Mouse (Mus musculus) limb, embryonic 12.5 days (tissue): ENCODE results near the gene Epx. TPM values are rescaled to one million over a fixed set of nuclear protein-coding genes. Genes with fewer than 3 reads are reported as not detected.
A peak's percentile ranks its signal among the peaks of the same experiment; 100 is the strongest.
"Not testable (repeated sequence)": the region's sequence is repeated elsewhere in the genome, so short reads cannot be mapped to it uniquely, and the experiment has no call there.

Experiments
- ATAC-seq: fragments of 200-750 bp; cut with Nextera tagmentation; 2 replicates; pipeline ENCODE4 v1.8.0; 2017; ENCODE audit warnings: low read depth, moderate TSS enrichment; ENCODE audit not compliant: insufficient number of reproducible peaks, insufficient read depth, low FRiP score, low TSS enrichment
- H3K27ac ChIP-seq: fragments of 300-500 bp; sonication (generic); 2 replicates; pipeline ENCODE4 v1.5.1; 2016; ENCODE audit warnings: mild to moderate bottlenecking, moderate library complexity
- H3K27me3 ChIP-seq: fragments of 300-500 bp; sonication (generic); 2 replicates; pipeline ENCODE4 v1.6.1; 2016; ENCODE audit warnings: mild to moderate bottlenecking, moderate library complexity
- H3K36me3 ChIP-seq: fragments of 300-500 bp; sonication (generic); 2 replicates; pipeline ENCODE4 v1.6.1; 2016; ENCODE audit warnings: mild to moderate bottlenecking, moderate library complexity
- H3K4me1 ChIP-seq: fragments of 300-500 bp; sonication (generic); replicated peaks from 2 replicates; pipeline ENCODE4 v1.6.1; 2016
- H3K4me2 ChIP-seq: fragments of 300-500 bp; sonication (generic); 2 replicates; pipeline ENCODE4 v1.6.1; 2016; ENCODE audit warnings: mild to moderate bottlenecking, moderate library complexity
- H3K4me3 ChIP-seq: fragments of 300-500 bp; sonication (generic); replicated peaks from 2 replicates; pipeline ENCODE4 v1.5.1; 2016; ENCODE audit warnings: mild to moderate bottlenecking
- H3K9ac ChIP-seq: fragments of 300-500 bp; sonication (generic); replicated peaks from 2 replicates; pipeline ENCODE4 v1.6.1; 2016; ENCODE audit warnings: mild to moderate bottlenecking, moderate library complexity
- H3K9me3 ChIP-seq: fragments of 300-500 bp; sonication (generic); 2 replicates; pipeline ENCODE4 v1.6.1; 2016; ENCODE audit warnings: mild to moderate bottlenecking, moderate library complexity
- WGBS: fragments of 180-500 bp; shearing (Covaris S2); methylation state at CpG from one replicate; pipeline ENCODE4 v1.1.7; 2016; 5-methylcytosine and 5-hydroxymethylcytosine counted together
- polyA plus RNA-seq: library from polyadenylated mRNA; unstranded; fragments of >200 nt; fragmentation: Nextera tagmentation; extraction: Ambion mirVana; gene quantifications from 2 replicates; pipeline ENCODE4 v1.2.1, GENCODE M21; 2016

The Epx gene
- polyA plus RNA-seq, 1 experiment from 2014 or later: 0.19 TPM

- Histone ChIP-seq H3K9ac (no peak overlapping the region), H3K4me3 (no peak overlapping the region), H3K36me3 (no peaks in the 10 kb centered on the region), H3K9me3 (no peaks in the 10 kb centered on the region), H3K4me2 (no peak overlapping the region), H3K27me3 (no peaks in the 10 kb centered on the region; the same call in 1 of the 2 replicates), H3K4me1 (no peaks in the 10 kb centered on the region; the same call in 1 of the 2 replicates), H3K27ac (no peak overlapping the region)
- 77% methylated on average over 2 of the region's 2 CpGs for WGBS
- ATAC-seq: no peak
Observed at GRCm38 (mm10) chr11:87870096-87870495, 5.2 kb downstream of the Epx start.

GRCm38 (mm10) chr11:87866891-87867290, 8.4 kb downstream of the Epx start:
- H3K27me3 ChIP-seq, H3K4me2 ChIP-seq, H3K9me3 ChIP-seq, H3K4me1 ChIP-seq, H3K9ac ChIP-seq, H3K27ac ChIP-seq, ATAC-seq, H3K4me3 ChIP-seq: not testable (repeated sequence)
- 94% methylated on average over 1 of the region's 2 CpGs for WGBS
- H3K36me3 ChIP-seq: peaks cover 11% of the 10 kb centered on the region

- Histone ChIP-seq H3K9ac (no peak overlapping the region), H3K4me2 (no peak overlapping the region), H3K27ac (no peak overlapping the region), H3K4me1 (no peaks in the 10 kb centered on the region), H3K9me3 (no peaks in the 10 kb centered on the region), H3K4me3 (no peak overlapping the region), H3K36me3 (peaks cover 46% of the 10 kb centered on the region), H3K27me3 (no peaks in the 10 kb centered on the region)
- 94% methylated on average over 13 of the region's 13 CpGs for WGBS
- ATAC-seq: no peak
Observed at GRCm38 (mm10) chr11:87862805-87863204, 12.5 kb downstream of the Epx start.

- no peak overlapping the region for H3K9ac ChIP-seq
- H3K27me3 ChIP-seq: no peaks in the 10 kb centered on the region
- H3K9me3 ChIP-seq: no peaks in the 10 kb centered on the region
- no peak overlapping the region for H3K4me2 ChIP-seq
- H3K4me3 ChIP-seq: no peak overlapping the region
- 86% methylated on average over 9 of the region's 9 CpGs for WGBS
- H3K36me3 ChIP-seq: peaks cover 69% of the 10 kb centered on the region
- ATAC-seq: no peak
- H3K4me1 ChIP-seq: no peaks in the 10 kb centered on the region
- H3K27ac ChIP-seq: no peak overlapping the region
Observed at GRCm38 (mm10) chr11:87860426-87860825, 14.9 kb downstream of the Epx start.

- no peak overlapping the region for H3K4me2 ChIP-seq
- H3K9me3 ChIP-seq: no peaks in the 10 kb centered on the region
- no peaks in the 10 kb centered on the region for H3K4me1 ChIP-seq
- no peak overlapping the region for H3K27ac ChIP-seq
- no peak for ATAC-seq
- H3K9ac ChIP-seq: no peak overlapping the region
- peaks cover 69% of the 10 kb centered on the region for H3K36me3 ChIP-seq
- H3K27me3 ChIP-seq: no peaks in the 10 kb centered on the region
- H3K4me3 ChIP-seq: no peak overlapping the region
- WGBS: 89% methylated on average over 11 of the region's 11 CpGs
Observed at GRCm38 (mm10) chr11:87859273-87859672, 16.1 kb downstream of the Epx start.

- no peak overlapping the region for H3K4me2 ChIP-seq
- H3K36me3 ChIP-seq: peaks cover 35% of the 10 kb centered on the region
- no peak for ATAC-seq
- H3K27me3 ChIP-seq: no peaks in the 10 kb centered on the region
- no peak overlapping the region for H3K4me3 ChIP-seq
- WGBS: 88% methylated on average over 7 of the region's 7 CpGs
- peaks cover 8% of the 10 kb centered on the region; the same call in 1 of the 2 replicates for H3K4me1 ChIP-seq
- H3K9ac ChIP-seq: no peak overlapping the region
- no peaks in the 10 kb centered on the region for H3K9me3 ChIP-seq
- H3K27ac ChIP-seq: no peak overlapping the region
Observed at GRCm38 (mm10) chr11:87854550-87854949, 20.8 kb downstream of the Epx start.

- peaks cover 8% of the 10 kb centered on the region; the same call in 1 of the 2 replicates for H3K4me1 ChIP-seq
- WGBS: 35% methylated on average over 8 of the region's 8 CpGs
- peak overlapping the region; percentile 57 for H3K9ac ChIP-seq
- peaks cover 31% of the 10 kb centered on the region for H3K36me3 ChIP-seq
- H3K9me3 ChIP-seq: no peaks in the 10 kb centered on the region
- H3K27me3 ChIP-seq: no peaks in the 10 kb centered on the region
- H3K4me2 ChIP-seq: peak overlapping the region; percentile 79
- H3K4me3 ChIP-seq: peak overlapping the region; percentile 62
- H3K27ac ChIP-seq: peak overlapping the region; percentile 2; the same call in 1 of the 2 replicates
- 0 out of 2 replicates have a peak, but pooled peaks have one; percentile 47 for ATAC-seq
Observed at GRCm38 (mm10) chr11:87853597-87853954, 21.8 kb downstream of the Epx start.

- H3K27ac ChIP-seq: peak within 1 kb of the TSS; percentile 2; the same call in 1 of the 2 replicates
Observed at GRCm38 (mm10) chr11:87852690-87853596, 22.4 kb downstream of the Epx start, which contains the start of gene Mks1. Gene Mks1, plus strand, starts transcription at chr11:87853215.

GRCm38 (mm10) chr11:87847884-87848283, 27.5 kb downstream of the Epx start:
- Histone ChIP-seq H3K4me2 (no peak overlapping the region), H3K4me3 (no peak overlapping the region), H3K9me3 (no peaks in the 10 kb centered on the region), H3K9ac (no peak overlapping the region), H3K4me1 (peaks cover 4% of the 10 kb centered on the region; the same call in 1 of the 2 replicates), H3K27me3 (no peaks in the 10 kb centered on the region), H3K27ac (no peak overlapping the region), H3K36me3 (no peaks in the 10 kb centered on the region)
- WGBS: 72% methylated on average over 6 of the region's 6 CpGs
- ATAC-seq: no peak

More at GRCm38 (mm10) chr11:87852690-87853596, 22.4 kb downstream of the Epx start, which contains the start of gene Mks1:
- WGBS: 6% methylated on average over 40 of the region's 40 CpGs
- ATAC-seq: peak; percentile 89
- Histone ChIP-seq H3K36me3 (peaks cover 24% of the 10 kb centered on the region), H3K9ac (peak within 1 kb of the TSS; percentile 57), H3K27me3 (no peaks in the 10 kb centered on the region), H3K9me3 (no peaks in the 10 kb centered on the region), H3K4me2 (peak within 1 kb of the TSS; percentile 79), H3K4me1 (peaks cover 8% of the 10 kb centered on the region; the same call in 1 of the 2 replicates), H3K4me3 (peak within 1 kb of the TSS; percentile 62)

GRCm38 (mm10) chr11:87846968-87847600, 28.3 kb downstream of the Epx start:
- H3K27me3 ChIP-seq: no peaks in the 10 kb centered on the region
- H3K4me1 ChIP-seq: no peaks in the 10 kb centered on the region
- H3K27ac ChIP-seq: no peak overlapping the region
- no peak for ATAC-seq
- 84% methylated on average over 12 of the region's 12 CpGs for WGBS
- H3K36me3 ChIP-seq: no peaks in the 10 kb centered on the region
- no peak overlapping the region for H3K9ac ChIP-seq
- no peak overlapping the region for H3K4me2 ChIP-seq
- H3K9me3 ChIP-seq: no peaks in the 10 kb centered on the region
- no peak overlapping the region for H3K4me3 ChIP-seq

GRCm38 (mm10) chr11:87841436-87841835, 33.9 kb downstream of the Epx start:
- 81% methylated on average over 3 of the region's 3 CpGs for WGBS
- H3K4me3 ChIP-seq: no peak overlapping the region
- H3K4me1 ChIP-seq: no peaks in the 10 kb centered on the region
- H3K4me2 ChIP-seq: no peak overlapping the region
- no peak overlapping the region for H3K27ac ChIP-seq
- H3K27me3 ChIP-seq: 0 out of 2 replicates have a peak, but pooled peaks cover 2% of the 10 kb centered on the region
- ATAC-seq: no peak
- H3K9me3 ChIP-seq: no peaks in the 10 kb centered on the region
- no peaks in the 10 kb centered on the region for H3K36me3 ChIP-seq
- no peak overlapping the region for H3K9ac ChIP-seq
